Mouse (Mus musculus) stomach, postnatal 0 days (tissue): ENCODE data around the gene Dnhd1. TPM values are rescaled to one million over a fixed set of nuclear protein-coding genes. Genes with fewer than 3 reads are reported as not detected.
A peak's percentile ranks its signal among the peaks of the same experiment; 100 is the strongest.

ENCODE experiments used
- ATAC-seq: fragments of 200-750 bp; cut with Nextera tagmentation; 2 replicates; pipeline ENCODE4 v1.8.0; 2017; ENCODE audit not compliant: low FRiP score, low TSS enrichment
- DNase-seq: peaks from one replicate; pipeline ENCODE4 v3.0.0-alpha.2; 2016; ENCODE audit warnings: low spot score
- H3K27ac ChIP-seq: fragments of 300-500 bp; sonication (generic); replicated peaks from 2 replicates; pipeline ENCODE4 v1.5.1; 2014; ENCODE audit warnings: mild to moderate bottlenecking, control low read depth
- H3K27me3 ChIP-seq: fragments of 300-500 bp; sonication (generic); 2 replicates; pipeline ENCODE4 v1.6.1; 2014; ENCODE audit warnings: low read length; ENCODE audit not compliant: control insufficient read depth, insufficient read depth
- H3K36me3 ChIP-seq: fragments of 300-500 bp; sonication (generic); 2 replicates; pipeline ENCODE4 v1.6.1; 2014; ENCODE audit warnings: low read length, mixed read lengths; ENCODE audit not compliant: control insufficient read depth, insufficient read depth
- H3K4me1 ChIP-seq: fragments of 300-500 bp; sonication (generic); replicated peaks from 2 replicates; pipeline ENCODE4 v1.6.1; 2014; ENCODE audit warnings: antibody characterized with exemption; ENCODE audit not compliant: control insufficient read depth, insufficient read depth
- H3K4me2 ChIP-seq: fragments of 300-500 bp; sonication (generic); replicated peaks from 2 replicates; pipeline ENCODE4 v1.6.1; 2014; ENCODE audit warnings: low read depth, mild to moderate bottlenecking, control low read depth, moderate library complexity
- H3K4me3 ChIP-seq: fragments of 300-500 bp; sonication (generic); 2 replicates; pipeline ENCODE4 v1.5.1; 2014; ENCODE audit warnings: low read depth, low read length, control low read depth
- H3K9ac ChIP-seq: fragments of 300-500 bp; sonication (generic); 2 replicates; pipeline ENCODE4 v1.6.1; 2014; ENCODE audit warnings: mild to moderate bottlenecking, low read length, control low read depth, mixed read lengths
- H3K9me3 ChIP-seq: fragments of 300-500 bp; sonication (generic); 2 replicates; pipeline ENCODE4 v1.6.1; 2016; ENCODE audit warnings: low read length; ENCODE audit not compliant: control insufficient read depth
- CTCF ChIP-seq: IDR thresholded peaks from 2 replicates; pipeline ENCODE4 v1.5.1; 2016; ENCODE audit warnings: antibody characterized with exemption, low read depth, mild to moderate bottlenecking, moderate library complexity
- EP300 ChIP-seq: optimal IDR thresholded peaks from 2 replicates; pipeline ENCODE3; 2016; ENCODE audit warnings: antibody characterized with exemption
- WGBS: fragments of 180-500 bp; shearing (Covaris S2); extraction: QIAGEN DNeasy Blood & Tissue Kit; methylation state at CpG from one replicate; pipeline ENCODE4 v1.1.7; 2014; 5-methylcytosine and 5-hydroxymethylcytosine counted together
- polyA plus RNA-seq: library from polyadenylated mRNA; unstranded; fragments of >200 nt; fragmentation: Nextera tagmentation; extraction: Ambion mirVana; gene quantifications from 2 replicates; pipeline ENCODE4 v1.2.1, GENCODE M21; 2015

Dnhd1 gene
- polyA plus RNA-seq, 1 experiment from 2014 or later = 0.07 TPM

- H3K36me3 ChIP-seq = peaks cover 15% of the 10 kb centered on the region
- under 1% methylated on average over 62 of the region's 67 CpGs for WGBS
- TF ChIP-seq EP300 = no peak
- peak; percentile 63 for TF ChIP-seq CTCF
Measured at GRCm38 (mm10) chr7:105743926-105744590, 93.4 kb downstream of the Dnhd1 start, which contains the start of gene Taf10. Gene Taf10, minus strand, starts transcription at chr7:105744361.

GRCm38 (mm10) chr7:105747776-105748175 is 97.1 kb downstream of the Dnhd1 start:
- Histone ChIP-seq H3K4me1 (peaks cover 4% of the 10 kb centered on the region), H3K9ac (no peak overlapping the region), H3K4me2 (no peak overlapping the region), H3K36me3 (no peaks in the 10 kb centered on the region; the same call in none of the 2 replicates), H3K4me3 (no peak overlapping the region), H3K9me3 (no peaks in the 10 kb centered on the region), H3K27me3 (no peaks in the 10 kb centered on the region), H3K27ac (no peak overlapping the region)
- TF ChIP-seq EP300 = no peak
- TF ChIP-seq CTCF = no peak
- WGBS = 84% methylated on average over 2 of the region's 2 CpGs
- no peak for ATAC-seq
- DNase-seq = no peak

More at GRCm38 (mm10) chr7:105743926-105744590, 93.4 kb downstream of the Dnhd1 start, which contains the start of gene Taf10:
- Histone ChIP-seq H3K9ac (peak within 1 kb of the TSS; percentile 90), H3K4me2 (peak within 1 kb of the TSS; percentile 96), H3K4me3 (peak within 1 kb of the TSS; percentile 80), H3K27ac (peak within 1 kb of the TSS; percentile 90), H3K4me1 (no peaks in the 10 kb centered on the region), H3K27me3 (no peaks in the 10 kb centered on the region), H3K9me3 (no peaks in the 10 kb centered on the region)
- peak; percentile 98 for ATAC-seq
- peak; percentile 93 for DNase-seq

GRCm38 (mm10) chr7:105751491-105752433 is 101.1 kb downstream of the Dnhd1 start, which contains the start of gene Tpp1:
Gene Tpp1, minus strand, starts transcription at chr7:105752235.
- H3K36me3 ChIP-seq = peaks cover 2% of the 10 kb centered on the region
- ATAC-seq (peak; percentile 95), DNase-seq (peak; percentile 93)
- WGBS = 18% methylated on average over 20 of the region's 20 CpGs
- H3K4me3 ChIP-seq = peak within 1 kb of the TSS; percentile 69
- TF ChIP-seq CTCF = no peak
- no peak for TF ChIP-seq EP300
- H3K27me3 ChIP-seq = no peaks in the 10 kb centered on the region
- peaks cover 4% of the 10 kb centered on the region for H3K4me1 ChIP-seq
- no peaks in the 10 kb centered on the region for H3K9me3 ChIP-seq
- H3K27ac ChIP-seq = peak within 1 kb of the TSS; percentile 65
- peak within 1 kb of the TSS; percentile 91 for H3K4me2 ChIP-seq
- H3K9ac ChIP-seq = peak within 1 kb of the TSS; percentile 72

GRCm38 (mm10) chr7:105752716-105753115 is 102.1 kb downstream of the Dnhd1 start:
- Histone ChIP-seq H3K9ac (no peak overlapping the region), H3K4me3 (no peak overlapping the region), H3K27me3 (no peaks in the 10 kb centered on the region), H3K36me3 (peaks cover 3% of the 10 kb centered on the region), H3K4me2 (no peak overlapping the region), H3K9me3 (no peaks in the 10 kb centered on the region), H3K27ac (no peak overlapping the region), H3K4me1 (peaks cover 4% of the 10 kb centered on the region)
- TF ChIP-seq EP300 (no peak), CTCF (no peak)
- no peak for ATAC-seq
- no peak for DNase-seq
- 85% methylated on average over 2 of the region's 2 CpGs for WGBS

- no peaks in the 10 kb centered on the region for H3K27me3 ChIP-seq
- DNase-seq = no peak
- no peaks in the 10 kb centered on the region for H3K9me3 ChIP-seq
- H3K4me2 ChIP-seq = no peak overlapping the region
- H3K27ac ChIP-seq = no peak overlapping the region
- TF ChIP-seq CTCF = no peak
- TF ChIP-seq EP300 = no peak
- ATAC-seq = no peak
- WGBS = 90% methylated on average over 10 of the region's 10 CpGs
- H3K4me1 ChIP-seq = peaks cover 4% of the 10 kb centered on the region
- H3K9ac ChIP-seq = no peak overlapping the region
- H3K36me3 ChIP-seq = peaks cover 8% of the 10 kb centered on the region
- H3K4me3 ChIP-seq = no peak overlapping the region
Measured at GRCm38 (mm10) chr7:105753281-105753680, 102.7 kb downstream of the Dnhd1 start.
